ENCODE assay signal across 30 mouse cellular contexts in the genomic region with DNA sequence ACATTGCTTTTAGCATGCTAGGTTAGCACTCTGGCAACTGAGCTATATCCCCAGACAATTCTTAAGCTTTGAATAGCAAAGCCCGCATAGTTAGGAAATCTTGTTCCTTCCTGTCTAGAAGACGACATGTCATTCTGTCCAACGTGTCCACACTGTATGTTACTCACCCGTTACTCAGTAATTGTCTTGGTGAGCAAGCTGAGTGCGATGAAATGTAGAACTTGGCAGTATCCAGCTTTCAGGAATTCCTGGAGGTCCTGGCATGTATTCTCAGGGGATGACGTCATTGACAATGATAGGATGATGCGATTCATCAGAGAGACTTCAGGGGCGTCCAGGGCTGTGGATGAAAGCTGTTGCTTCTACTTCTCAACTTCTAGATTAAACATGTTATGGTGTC.
A peak's percentile ranks its signal among the peaks of the same experiment; 100 is the strongest.
DNase-seq lines count a peak whose midpoint lies in the region; ATAC-seq and TF ChIP-seq lines count a peak whose summit lies in the region.
"Had no signal": no experiment of that assay in that cellular context is flagged by ENCODE, and none has a peak within 500 bp of the region (broad histone marks: within the 10 kb centered on the region; RNA-seq: fewer than 3 reads in every experiment).

No protein-coding gene starts in this region.

- no peak overlapping the region for H3K4me2 ChIP-seq in heart, postnatal 0 days (ENCODE audit: low read depth, low read length)
- no peak overlapping the region for H3K4me2 ChIP-seq in forebrain, embryonic 13.5 days
- H3K4me2 ChIP-seq: forebrain, embryonic 12.5 days; heart, embryonic 15.5 days; hindbrain, embryonic 15.5 days; kidney, embryonic 15.5 days; limb, embryonic 13.5 days; liver, embryonic 11.5 days; midbrain, embryonic 13.5 days; neural tube, embryonic 13.5 days had no signal

- H3K4me1 ChIP-seq in heart, postnatal 0 days (ENCODE audit: control insufficient read depth, insufficient read depth), result peaks cover 5% of the 10 kb centered on the region; the same call in 1 of the 2 replicates
- no peaks in the 10 kb centered on the region for H3K4me1 ChIP-seq in forebrain, embryonic 13.5 days
- H3K4me1 ChIP-seq: forebrain, embryonic 12.5 days; hindbrain, embryonic 15.5 days; kidney, embryonic 15.5 days; limb, embryonic 13.5 days; midbrain, embryonic 13.5 days; neural tube, embryonic 13.5 days had no signal

- no peak overlapping the region for H3K9ac ChIP-seq in heart, postnatal 0 days (replicated peaks; ENCODE audit: low read depth, low read length)
- no peak overlapping the region for H3K9ac ChIP-seq in forebrain, embryonic 13.5 days
- H3K9ac ChIP-seq: forebrain, embryonic 12.5 days; heart, embryonic 15.5 days; hindbrain, embryonic 15.5 days; kidney, embryonic 15.5 days; limb, embryonic 13.5 days; midbrain, embryonic 13.5 days; neural tube, embryonic 13.5 days had no signal

- intact Hi-C loops in heart, postnatal 25 days (cut with DNase I), result no loop called here

- ATAC-seq in heart, postnatal 0 days (ENCODE audit: insufficient read depth, low read depth), result peak; percentile 67
- peak; percentile 50 for ATAC-seq in granulocyte monocyte progenitor cell, adult 5-6 weeks (replicated peaks; ENCODE audit: poor library complexity, severe bottlenecking)
- no peak for ATAC-seq in forebrain, embryonic 13.5 days
- ATAC-seq: inflammation-experienced regulatory T-cells, adult 6 months; midbrain, embryonic 13.5 days had no signal

- no peak for TF ChIP-seq EP300 in heart, postnatal 0 days (IDR thresholded peaks at IDR 0.05; ENCODE audit: low read depth)

- H3K9me3 ChIP-seq in heart, postnatal 0 days (replicated peaks; ENCODE audit: control insufficient read depth, low read length), result no peaks in the 10 kb centered on the region
- H3K9me3 ChIP-seq in forebrain, embryonic 13.5 days (replicated peaks), result no peaks in the 10 kb centered on the region
- H3K9me3 ChIP-seq: forebrain, embryonic 12.5 days; heart, embryonic 15.5 days; hindbrain, embryonic 10.5 days; hindbrain, embryonic 15.5 days; kidney, embryonic 15.5 days; limb, embryonic 13.5 days; midbrain, embryonic 13.5 days; neural tube, embryonic 13.5 days had no signal

- H3K27me3 ChIP-seq in heart, postnatal 0 days (ENCODE audit: control insufficient read depth, insufficient read depth, low read length), result no peaks in the 10 kb centered on the region
- H3K27me3 ChIP-seq in forebrain, embryonic 13.5 days, result no peaks in the 10 kb centered on the region
- H3K27me3 ChIP-seq: forebrain, embryonic 12.5 days; heart, embryonic 15.5 days; hindbrain, embryonic 15.5 days; kidney, embryonic 15.5 days; limb, embryonic 13.5 days; midbrain, embryonic 13.5 days; neural tube, embryonic 13.5 days had no signal

- peak; percentile 51 for DNase-seq in heart, postnatal 0 days (ENCODE audit: low spot score)
- DNase-seq in heart, postnatal 25 days (ENCODE audit: low spot score), result no peak
- DNase-seq in lung, postnatal 10 days, result peak; percentile 23
- DNase-seq in lung, postnatal 14 days, result no peak
- no peak for DNase-seq in adrenal gland, postnatal 36 days
- DNase-seq: adrenal gland, postnatal 10 days; B cell, adult 2 months; cerebellum, adult 11-12 months; cerebellum, adult 9-11 months; gastrocnemius, postnatal 10 days; kidney, adult 18-20 months; kidney, postnatal 25 days; right cerebral cortex, postnatal 4 days; thymus, adult 18-20 months; thymus, postnatal 25 days had no signal

- H3K4me3 ChIP-seq in heart, postnatal 0 days (ENCODE audit: low read depth, low read length), result no peak overlapping the region
- no peak overlapping the region for H3K4me3 ChIP-seq in forebrain, embryonic 13.5 days
- H3K4me3 ChIP-seq: forebrain, embryonic 12.5 days; heart, embryonic 15.5 days; hindbrain, embryonic 10.5 days; hindbrain, embryonic 15.5 days; kidney, embryonic 15.5 days; layer of hippocampus, adult 2 months; left cerebral cortex, adult 2 months; limb, embryonic 13.5 days; midbrain, embryonic 13.5 days; neural tube, embryonic 13.5 days had no signal

- WGBS in heart, postnatal 0 days, result 13% methylated on average over 8 of the region's 8 CpGs
- 81% methylated on average over 8 of the region's 8 CpGs for WGBS in forebrain, embryonic 13.5 days

- no peak for TF ChIP-seq CTCF in heart, postnatal 0 days (IDR thresholded peaks at IDR 0.05; ENCODE audit: low read depth)

- H3K27ac ChIP-seq in heart, postnatal 0 days (ENCODE audit: low read depth), result no peak overlapping the region
- no peak overlapping the region for H3K27ac ChIP-seq in forebrain, embryonic 13.5 days
- H3K27ac ChIP-seq: forebrain, embryonic 12.5 days; heart, embryonic 15.5 days; hindbrain, embryonic 10.5 days; hindbrain, embryonic 15.5 days; kidney, embryonic 15.5 days; layer of hippocampus, adult 2 months; left cerebral cortex, adult 2 months; limb, embryonic 13.5 days; midbrain, embryonic 13.5 days; neural tube, embryonic 13.5 days; stomach, postnatal 0 days had no signal

- no peaks in the 10 kb centered on the region for H3K36me3 ChIP-seq in heart, postnatal 0 days (replicated peaks; ENCODE audit: control insufficient read depth, insufficient read depth, low read length)
- H3K36me3 ChIP-seq in forebrain, embryonic 13.5 days (ENCODE audit: poor library complexity, severe bottlenecking), result no peaks in the 10 kb centered on the region
- H3K36me3 ChIP-seq: forebrain, embryonic 12.5 days; heart, embryonic 15.5 days; hindbrain, embryonic 10.5 days; hindbrain, embryonic 15.5 days; kidney, embryonic 15.5 days; limb, embryonic 13.5 days; midbrain, embryonic 13.5 days; neural tube, embryonic 13.5 days had no signal

Comparison
In these comparisons a context has a peak if more than half of its experiments do, and no peak if none do; other contexts are left out.
1. DNase-seq: peak in heart, postnatal 0 days (single experiment) and lung, postnatal 10 days (single experiment); none in heart, postnatal 25 days (single experiment), lung, postnatal 14 days (single experiment) and adrenal gland, postnatal 36 days (0 of 2).